Mouse (Mus musculus) heart, adult 18-20 months (tissue): ENCODE results near the gene Rhox12. TPM values are rescaled to one million over a fixed set of nuclear protein-coding genes. Genes with fewer than 3 reads are reported as not detected.
A peak's percentile ranks its signal among the peaks of the same experiment; 100 is the strongest.

Source experiments
- DNase-seq, 2 experiments: peaks; one replicate each; pipeline ENCODE4 v3.0.0; 2021 to 2022; ENCODE audit warnings: mixed read lengths in 1 of 2
- long read RNA-seq, 2 experiments: library from polyadenylated mRNA; stranded (forward); transcript quantifications; one replicate each; pipeline ENCODE4 v2.0.0; 2021
- total RNA-seq, 2 experiments: library from RNA; stranded (reverse); gene quantifications; 2 replicates each; pipeline ENCODE4 v1.2.3; 2021

Gene Rhox12
- total RNA-seq = not detected
- long read RNA-seq, experiment 1 = 0 reads
- long read RNA-seq, experiment 2 = 0 reads

DNA sequence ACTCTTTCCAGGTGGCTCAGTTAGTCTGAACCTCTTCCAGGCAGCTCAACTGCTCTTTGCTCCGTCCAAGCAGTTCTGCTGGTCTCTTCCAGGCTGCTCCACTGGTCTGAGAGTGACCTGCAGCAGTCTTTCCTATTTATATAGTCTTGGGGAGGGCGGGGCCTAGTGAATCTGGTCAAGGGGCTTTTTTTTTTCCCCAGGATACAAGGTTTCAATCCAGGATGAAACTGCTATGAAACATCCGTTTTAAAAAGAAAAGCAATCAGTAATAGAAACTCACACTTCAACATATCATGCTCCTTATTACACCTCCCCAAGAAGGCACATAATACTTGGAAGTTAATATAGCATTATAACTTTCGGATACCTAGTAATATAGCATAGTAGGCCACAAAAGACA is at the start of gene Rhox12:
TSS of gene Rhox12 (minus strand) at position 101 of the 400 bp plus-strand sequence.
- no peak for DNase-seq

DNA sequence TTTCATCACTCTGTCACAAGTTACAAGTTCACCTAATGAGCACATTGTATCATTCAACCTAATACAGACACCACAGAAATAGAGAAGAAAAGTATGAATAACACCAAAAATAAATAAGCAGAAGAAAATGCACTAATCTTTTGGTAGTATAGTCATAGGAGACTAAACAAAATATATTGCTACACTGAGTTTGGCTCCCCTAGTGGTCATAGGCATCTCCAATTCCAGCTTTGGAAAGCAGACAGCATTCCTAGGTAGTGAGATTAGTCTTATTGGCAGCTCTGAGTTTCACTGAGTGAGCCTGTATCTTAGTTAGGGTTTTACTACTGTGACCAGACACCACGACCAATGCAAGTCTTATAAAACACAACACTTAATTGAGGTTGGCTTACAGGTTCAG is 48.4 kb upstream of the Rhox12 start:
- DNase-seq = no peak

DNA sequence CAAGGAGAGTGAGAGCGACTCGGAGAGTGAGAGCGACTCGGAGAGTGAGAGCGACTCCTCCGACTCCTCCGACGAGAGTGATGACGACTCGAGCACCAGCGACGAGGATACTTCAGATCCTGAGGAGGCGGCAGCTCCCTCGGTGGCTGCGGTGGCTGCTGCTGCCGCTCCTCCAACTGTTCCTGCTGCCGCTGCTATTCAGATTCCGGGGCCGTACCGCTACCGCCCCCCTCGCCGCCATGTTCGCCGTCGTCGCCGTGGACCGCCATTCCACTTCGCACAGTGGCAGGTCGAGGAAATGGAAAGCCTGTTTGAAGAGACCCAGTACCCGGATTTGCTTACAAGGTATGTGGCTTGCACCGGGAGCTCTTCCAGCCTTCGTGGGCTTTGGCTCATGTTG is 10.8 kb upstream of the Rhox12 start:
- DNase-seq = no peak

DNA sequence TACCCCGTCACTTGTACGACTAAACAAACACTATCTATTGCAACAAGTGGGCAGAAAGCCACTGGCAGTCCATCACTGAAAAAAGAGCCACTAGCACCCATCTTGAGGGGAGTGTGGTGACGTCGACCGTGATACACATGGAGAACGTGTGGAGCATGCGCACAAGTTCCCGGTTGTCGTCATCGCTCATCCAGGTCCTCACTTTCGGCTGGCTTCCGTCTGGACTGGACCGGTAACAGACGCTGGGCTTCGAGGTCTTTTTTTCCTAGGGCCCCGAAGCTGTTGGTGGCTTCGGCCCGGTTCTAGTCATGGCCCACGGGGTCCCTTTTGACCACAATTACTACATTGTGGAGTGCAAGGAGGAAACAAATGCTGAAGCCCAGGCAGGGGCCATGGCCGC is 10.3 kb upstream of the Rhox12 start, which contains the start of gene Rhox13:
TSS of gene Rhox13 (plus strand) at position 238 of the 400 bp plus-strand sequence.
- DNase-seq = no peak

DNA sequence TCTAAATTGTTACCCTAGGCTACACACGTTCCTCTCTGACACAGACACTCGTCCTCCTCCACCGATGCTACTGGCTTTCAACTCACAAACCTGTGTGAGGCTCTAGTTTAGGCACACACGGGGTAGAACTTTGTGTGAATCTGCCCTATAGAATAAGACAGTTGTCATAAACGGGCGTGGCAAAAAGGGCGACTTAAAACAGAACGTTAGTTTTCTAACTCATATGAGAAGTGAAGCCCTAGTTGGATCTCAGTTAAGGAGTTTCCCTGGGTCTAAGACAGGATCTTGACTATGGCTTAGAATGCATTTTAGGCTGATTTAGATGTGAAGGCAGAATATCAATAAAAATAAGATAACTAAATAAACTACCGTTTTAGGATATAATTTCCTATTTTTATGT is 25.7 kb downstream of the Rhox12 start, which contains the start of gene Rhox11:
TSS of gene Rhox11 (minus strand) at position 101 of the 400 bp plus-strand sequence.
- no peak for DNase-seq

DNA sequence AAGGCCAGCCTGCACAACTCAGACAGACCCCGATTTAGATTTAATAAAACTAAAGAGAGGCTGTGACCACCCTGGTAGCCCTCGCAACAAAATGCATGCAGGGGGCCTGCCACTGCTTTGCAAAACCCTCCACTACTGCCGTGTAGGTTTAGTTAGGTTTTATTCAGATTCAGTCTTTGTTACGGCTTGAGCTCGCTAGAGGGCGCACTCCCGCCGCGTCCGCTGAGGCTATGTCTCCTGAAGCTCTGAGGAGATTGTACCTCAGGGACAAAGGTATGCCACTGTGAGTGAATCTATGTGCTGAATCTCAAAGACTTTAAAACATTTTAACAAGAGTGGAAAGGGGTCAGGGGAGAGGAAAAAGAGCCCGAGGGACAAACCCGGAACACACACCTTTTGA is 26.5 kb downstream of the Rhox12 start:
- DNase-seq = peak; percentile 1 to 44

DNA sequence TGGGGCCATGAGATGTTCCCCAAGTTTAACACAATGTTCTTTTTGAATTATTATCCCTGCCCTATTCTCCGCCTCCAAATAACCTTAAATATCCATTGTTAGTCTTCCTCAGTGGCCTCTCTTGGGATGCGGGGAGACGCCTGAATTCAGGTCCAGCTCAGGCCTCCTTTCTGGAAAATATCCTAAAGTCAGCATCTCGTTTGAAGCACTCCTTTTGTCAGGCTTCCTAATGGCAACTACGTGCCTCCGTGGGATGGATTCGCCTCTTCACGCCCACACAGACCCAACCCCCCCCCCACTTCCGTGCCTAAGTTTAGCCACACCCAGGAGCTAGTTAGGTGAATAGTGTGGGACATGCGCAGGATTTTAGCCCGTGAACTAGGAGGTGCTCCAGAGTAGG is 44.5 kb downstream of the Rhox12 start, which contains the start of gene Rhox10:
TSS of gene Rhox10 (plus strand) at position 301 of the 400 bp plus-strand sequence.
- DNase-seq = no peak

DNA sequence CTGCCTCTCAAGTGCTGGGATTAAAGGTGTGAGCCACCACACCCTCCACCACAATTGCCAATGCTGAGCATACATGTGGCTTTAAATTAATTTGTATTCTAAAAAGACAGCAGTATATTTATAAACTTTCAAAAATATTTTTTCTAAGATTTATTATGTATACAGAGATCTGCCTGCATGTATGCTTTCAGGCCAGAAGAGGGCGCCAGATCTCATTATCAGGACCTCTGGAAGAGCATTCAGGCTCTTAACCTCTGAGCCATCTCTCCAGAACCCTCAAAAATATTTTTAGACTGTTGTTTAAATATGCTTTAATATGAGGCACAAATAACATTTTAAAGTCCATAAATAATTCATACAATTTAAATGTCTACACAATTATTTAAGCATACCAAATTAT is 49.2 kb downstream of the Rhox12 start:
- DNase-seq = no peak

Other genes starting within 250 kb of the Rhox12 start
- gene Rhox8, start 232.0 kb downstream of the Rhox12 start, total RNA-seq = not detected
- gene Rhox7b, start 213.7 kb downstream of the Rhox12 start, total RNA-seq = not detected
- not detected for gene Rhox9, start 209.1 kb downstream of the Rhox12 start, total RNA-seq
- not detected for gene Btg1-ps1, start 92.1 kb downstream of the Rhox12 start, total RNA-seq
- gene Btg1-ps2, start 67.8 kb downstream of the Rhox12 start, total RNA-seq = not detected
- gene Rhox10, start 44.4 kb downstream of the Rhox12 start, total RNA-seq = not detected
- not detected for gene Rhox11, start 25.8 kb downstream of the Rhox12 start, total RNA-seq
- gene Rhox13, start 10.3 kb upstream of the Rhox12 start, total RNA-seq = not detected
- gene Zbtb33, start 78.9 kb upstream of the Rhox12 start, total RNA-seq = 10 to 100 TPM in 1 of 2 experiments, 1 to 10 TPM in 1; 9.4 to 11.5 TPM
- 1 to 10 TPM; 1.0 to 1.5 TPM for gene Tmem255a, start 141.5 kb upstream of the Rhox12 start, total RNA-seq
- not detected for gene Atp1b4, start 205.3 kb upstream of the Rhox12 start, total RNA-seq